Mouse (Mus musculus) liver, embryonic 16.5 days (tissue): ENCODE measurements around the gene Ankrd6. TPM values are rescaled to one million over a fixed set of nuclear protein-coding genes. Genes with fewer than 3 reads are reported as not detected.

Source experiments
- ATAC-seq: fragments of 200-750 bp; cut with Nextera tagmentation; 2 replicates; pipeline ENCODE4 v1.8.0; 2017; ENCODE audit warnings: low read depth, mild to moderate bottlenecking, moderate number of reproducible peaks, moderate library complexity
- H3K27ac ChIP-seq: fragments of 300-500 bp; sonication (generic); 2 replicates; pipeline ENCODE4 v1.5.1; 2014; ENCODE audit warnings: mild to moderate bottlenecking, low read length
- H3K27me3 ChIP-seq: fragments of 300-500 bp; sonication (generic); 2 replicates; pipeline ENCODE4 v1.6.1; 2014; ENCODE audit warnings: low read depth, low read length, mixed read lengths; ENCODE audit not compliant: control insufficient read depth, insufficient read depth
- H3K36me3 ChIP-seq: fragments of 300-500 bp; sonication (generic); 2 replicates; pipeline ENCODE4 v1.6.1; 2014; ENCODE audit warnings: mild to moderate bottlenecking; ENCODE audit not compliant: control insufficient read depth, insufficient read depth
- H3K4me1 ChIP-seq: fragments of 300-500 bp; sonication (generic); 2 replicates; pipeline ENCODE4 v1.6.1; 2014; ENCODE audit warnings: low read depth, low read length, mixed read lengths; ENCODE audit not compliant: control insufficient read depth
- H3K4me2 ChIP-seq: fragments of 300-500 bp; sonication (generic); 2 replicates; pipeline ENCODE4 v1.6.1; 2014; ENCODE audit warnings: low read depth, low read length, mixed read lengths
- H3K4me3 ChIP-seq: fragments of 300-500 bp; sonication (generic); 2 replicates; pipeline ENCODE4 v1.5.1; 2014; ENCODE audit warnings: low read depth, mild to moderate bottlenecking, low read length
- H3K9ac ChIP-seq: fragments of 300-500 bp; sonication (generic); 2 replicates; pipeline ENCODE4 v1.6.1; 2014; ENCODE audit warnings: low read depth, low read length
- H3K9me3 ChIP-seq: fragments of 300-500 bp; sonication (generic); replicated peaks from 2 replicates; pipeline ENCODE4 v1.6.1; 2016; ENCODE audit warnings: low read length; ENCODE audit not compliant: control insufficient read depth
- WGBS: fragments of 180-500 bp; shearing (Covaris S2); extraction: QIAGEN DNeasy Blood & Tissue Kit; methylation state at CpG from one replicate; pipeline ENCODE4 v1.1.7; 2014; ENCODE audit not compliant: insufficient replicate concordance; 5-methylcytosine and 5-hydroxymethylcytosine counted together
- polyA plus RNA-seq: library from polyadenylated mRNA; unstranded; fragments of >200 nt; fragmentation: Nextera tagmentation; extraction: Ambion mirVana; gene quantifications from 2 replicates; pipeline ENCODE4 v1.2.1, GENCODE M21; 2015

Ankrd6 gene
- polyA plus RNA-seq, 1 experiment from 2014 or later: 0.60 TPM

- H3K27me3 ChIP-seq: no peaks in the 10 kb centered on the region
- H3K36me3 ChIP-seq: no peaks in the 10 kb centered on the region
- H3K4me3 ChIP-seq: no peak overlapping the region
- H3K4me2 ChIP-seq: no peak overlapping the region
- H3K9me3 ChIP-seq: no peaks in the 10 kb centered on the region
- WGBS: 62% methylated on average over 3 of the region's 3 CpGs
- no peak for ATAC-seq
- H3K9ac ChIP-seq: no peak overlapping the region
- no peaks in the 10 kb centered on the region for H3K4me1 ChIP-seq
- H3K27ac ChIP-seq: no peak overlapping the region
Observed at GRCm38 (mm10) chr4:32838401-32838800, 112.2 kb downstream of the Ankrd6 start.

GRCm38 (mm10) chr4:32836071-32836470 lies 114.6 kb downstream of the Ankrd6 start:
- H3K36me3 ChIP-seq: no peaks in the 10 kb centered on the region
- no peaks in the 10 kb centered on the region for H3K4me1 ChIP-seq
- WGBS: 72% methylated on average over 9 of the region's 9 CpGs
- no peak overlapping the region for H3K27ac ChIP-seq
- no peaks in the 10 kb centered on the region for H3K27me3 ChIP-seq
- no peak overlapping the region for H3K4me2 ChIP-seq
- ATAC-seq: no peak
- no peak overlapping the region for H3K9ac ChIP-seq
- H3K9me3 ChIP-seq: no peaks in the 10 kb centered on the region
- H3K4me3 ChIP-seq: no peak overlapping the region

GRCm38 (mm10) chr4:32834541-32834940 lies 116.1 kb downstream of the Ankrd6 start:
- H3K4me2 ChIP-seq: no peak overlapping the region
- 64% methylated on average over 3 of the region's 3 CpGs for WGBS
- no peaks in the 10 kb centered on the region for H3K27me3 ChIP-seq
- no peak overlapping the region for H3K9ac ChIP-seq
- H3K4me3 ChIP-seq: no peak overlapping the region
- no peaks in the 10 kb centered on the region; the same call in 1 of the 2 replicates for H3K4me1 ChIP-seq
- H3K27ac ChIP-seq: no peak overlapping the region
- no peak for ATAC-seq
- no peaks in the 10 kb centered on the region for H3K36me3 ChIP-seq
- no peaks in the 10 kb centered on the region for H3K9me3 ChIP-seq

- H3K36me3 ChIP-seq: no peaks in the 10 kb centered on the region
- ATAC-seq: no peak
- no peaks in the 10 kb centered on the region for H3K9me3 ChIP-seq
- H3K27me3 ChIP-seq: no peaks in the 10 kb centered on the region
- H3K4me3 ChIP-seq: no peak overlapping the region
- WGBS: 47% methylated on average over 17 of the region's 17 CpGs
- peak overlapping the region; percentile 14 for H3K4me2 ChIP-seq
- no peak overlapping the region for H3K9ac ChIP-seq
- no peak overlapping the region for H3K27ac ChIP-seq
- H3K4me1 ChIP-seq: peaks cover 7% of the 10 kb centered on the region
Observed at GRCm38 (mm10) chr4:32833494-32834282, 117.0 kb downstream of the Ankrd6 start.

GRCm38 (mm10) chr4:32829316-32829715 lies 121.3 kb downstream of the Ankrd6 start:
- Histone ChIP-seq H3K27ac (no peak overlapping the region), H3K4me2 (no peak overlapping the region)
- ATAC-seq: no peak

GRCm38 (mm10) chr4:32828385-32829077 lies 122.1 kb downstream of the Ankrd6 start:
- H3K27me3 ChIP-seq: no peaks in the 10 kb centered on the region
- no peaks in the 10 kb centered on the region for H3K36me3 ChIP-seq
- H3K4me2 ChIP-seq: peak overlapping the region; percentile 43
- peaks cover 15% of the 10 kb centered on the region for H3K4me1 ChIP-seq
- H3K27ac ChIP-seq: no peak overlapping the region
- ATAC-seq: peak; percentile 77
- H3K9me3 ChIP-seq: no peaks in the 10 kb centered on the region
- WGBS: 31% methylated on average over 10 of the region's 10 CpGs
- no peak overlapping the region for H3K4me3 ChIP-seq
- H3K9ac ChIP-seq: no peak overlapping the region

More at GRCm38 (mm10) chr4:32829316-32829715, 121.3 kb downstream of the Ankrd6 start:
- Histone ChIP-seq H3K4me3 (no peak overlapping the region), H3K9ac (no peak overlapping the region), H3K9me3 (no peaks in the 10 kb centered on the region), H3K27me3 (no peaks in the 10 kb centered on the region), H3K4me1 (peaks cover 15% of the 10 kb centered on the region), H3K36me3 (no peaks in the 10 kb centered on the region)
- WGBS: 65% methylated on average over 10 of the region's 10 CpGs

- WGBS: 72% methylated on average over 7 of the region's 7 CpGs
- Histone ChIP-seq H3K9ac (no peak overlapping the region), H3K9me3 (no peaks in the 10 kb centered on the region), H3K4me1 (peaks cover 15% of the 10 kb centered on the region), H3K36me3 (no peaks in the 10 kb centered on the region), H3K27ac (no peak overlapping the region), H3K27me3 (no peaks in the 10 kb centered on the region), H3K4me3 (no peak overlapping the region), H3K4me2 (no peak overlapping the region)
- ATAC-seq: no peak
Observed at GRCm38 (mm10) chr4:32826925-32827324, 123.7 kb downstream of the Ankrd6 start.

GRCm38 (mm10) chr4:32824254-32824653 lies 126.4 kb downstream of the Ankrd6 start:
- no peaks in the 10 kb centered on the region for H3K9me3 ChIP-seq
- no peaks in the 10 kb centered on the region for H3K27me3 ChIP-seq
- no peak overlapping the region for H3K4me2 ChIP-seq
- H3K4me3 ChIP-seq: no peak overlapping the region
- no peak; the same call in 1 of the 2 replicates for ATAC-seq
- H3K9ac ChIP-seq: no peak overlapping the region
- H3K4me1 ChIP-seq: peaks cover 14% of the 10 kb centered on the region
- WGBS: 51% methylated on average over 8 of the region's 8 CpGs
- no peaks in the 10 kb centered on the region for H3K36me3 ChIP-seq
- no peak overlapping the region for H3K27ac ChIP-seq

- no peak overlapping the region for H3K4me2 ChIP-seq
- ATAC-seq: no peak
- no peaks in the 10 kb centered on the region for H3K9me3 ChIP-seq
- no peaks in the 10 kb centered on the region for H3K27me3 ChIP-seq
- no peak overlapping the region for H3K4me3 ChIP-seq
- no peak overlapping the region for H3K27ac ChIP-seq
- 81% methylated on average over 3 of the region's 3 CpGs for WGBS
- no peak overlapping the region for H3K9ac ChIP-seq
- H3K4me1 ChIP-seq: no peaks in the 10 kb centered on the region; the same call in none of the 2 replicates
- H3K36me3 ChIP-seq: no peaks in the 10 kb centered on the region
Observed at GRCm38 (mm10) chr4:32820676-32821075, 130.0 kb downstream of the Ankrd6 start.
